Mouse (Mus musculus) frontal cortex, postnatal 36 days (tissue): ENCODE measurements around the gene Atg9b.
"Not testable (repeated sequence)": the region's sequence is repeated elsewhere in the genome, so short reads cannot be mapped to it uniquely, and the experiment has no call there.

Source experiments
- DNase-seq, 2 experiments: peaks; one replicate each; pipeline ENCODE4 v3.0.0; 2022; ENCODE audit warnings: low spot score in 2 of 2

Gene Atg9b

DNA sequence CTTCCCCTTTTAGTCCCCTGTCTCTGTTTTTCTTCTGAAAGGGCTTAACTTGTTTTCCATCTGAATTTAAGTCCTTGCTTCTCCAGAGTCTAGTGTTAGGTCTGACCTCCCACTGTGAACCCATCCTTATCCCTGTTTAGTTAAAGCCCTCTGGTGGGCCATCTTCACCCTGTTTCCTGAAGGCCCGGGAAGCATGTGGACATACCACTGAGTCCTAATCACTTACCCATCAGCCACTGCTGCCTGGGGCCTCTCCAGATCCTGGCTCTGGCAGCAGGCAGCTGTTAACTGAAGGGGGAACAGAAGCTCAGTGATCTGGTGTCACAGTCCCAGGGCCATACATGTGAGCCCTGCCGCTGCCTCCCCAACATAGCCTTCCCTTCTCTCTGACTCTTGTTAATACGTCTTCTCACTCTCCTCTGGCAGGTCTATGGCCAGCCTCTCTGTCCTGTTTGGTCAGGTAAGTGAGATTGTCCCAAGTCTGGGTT is 13.5 kb upstream of the Atg9b start:
- DNase-seq: no peak

GRCm38 (mm10) chr5:24404594-24405360 is 12.8 kb upstream of the Atg9b start:
- no peak for DNase-seq

- no peak for DNase-seq
Measured at GRCm38 (mm10) chr5:24401969-24402368, 10.0 kb upstream of the Atg9b start.

DNA sequence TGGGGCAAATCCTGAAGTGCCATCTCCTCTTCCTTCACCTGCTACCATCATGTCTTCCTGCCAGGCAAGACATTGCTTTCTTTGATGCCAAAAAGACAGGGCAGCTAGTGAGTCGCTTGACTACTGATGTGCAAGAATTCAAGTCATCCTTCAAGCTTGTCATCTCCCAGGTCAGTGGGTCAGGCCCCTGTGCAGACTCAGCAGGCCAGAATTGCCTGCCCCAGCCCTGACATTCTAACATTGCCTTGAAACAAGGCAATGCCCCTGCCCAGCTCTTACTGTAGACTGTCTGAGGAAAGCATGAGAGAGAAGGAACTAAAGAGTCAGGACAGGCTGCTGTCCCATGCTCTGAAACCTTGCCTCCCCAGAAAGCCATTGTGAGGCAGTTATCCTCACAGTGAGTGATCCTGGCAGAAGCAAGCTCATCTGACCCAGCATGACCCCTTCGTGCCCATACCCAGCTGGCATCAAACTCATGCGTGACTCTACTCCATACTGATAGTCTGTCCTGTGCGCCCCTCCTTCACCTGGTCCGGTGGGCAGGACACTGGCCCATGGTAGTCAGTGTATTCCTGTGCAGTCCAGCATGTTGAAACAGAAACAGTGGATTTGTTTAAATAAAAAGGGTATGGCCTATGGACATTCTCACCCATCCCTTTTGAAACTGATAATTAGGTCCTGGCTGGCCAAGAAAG is 9.1 kb upstream of the Atg9b start:
- DNase-seq: no peak

DNA sequence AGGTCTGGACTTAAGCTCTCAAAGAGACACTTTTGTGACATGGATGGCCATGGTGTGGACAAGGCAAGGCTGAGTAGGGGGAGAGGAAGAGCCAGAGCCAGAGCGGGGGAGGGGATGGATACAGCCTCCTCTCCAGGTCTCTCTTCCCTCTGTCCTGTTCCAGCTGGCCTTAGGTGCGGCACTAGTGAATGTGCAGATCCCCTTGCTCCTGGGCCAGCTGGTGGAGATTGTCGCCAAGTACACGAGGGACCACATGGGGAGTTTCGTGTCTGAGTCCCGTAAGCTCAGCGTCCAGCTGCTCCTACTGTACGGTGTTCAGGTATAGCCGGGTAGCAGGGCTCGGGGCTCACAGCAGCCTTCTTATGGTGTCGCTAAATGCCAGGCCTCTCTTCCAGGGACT is 8.4 kb upstream of the Atg9b start:
- DNase-seq: no peak

- no peak for DNase-seq
Measured at GRCm38 (mm10) chr5:24399686-24400085, 7.7 kb upstream of the Atg9b start.

- DNase-seq: not testable (repeated sequence)
Measured at GRCm38 (mm10) chr5:24396254-24396653, 4.3 kb upstream of the Atg9b start.

DNA sequence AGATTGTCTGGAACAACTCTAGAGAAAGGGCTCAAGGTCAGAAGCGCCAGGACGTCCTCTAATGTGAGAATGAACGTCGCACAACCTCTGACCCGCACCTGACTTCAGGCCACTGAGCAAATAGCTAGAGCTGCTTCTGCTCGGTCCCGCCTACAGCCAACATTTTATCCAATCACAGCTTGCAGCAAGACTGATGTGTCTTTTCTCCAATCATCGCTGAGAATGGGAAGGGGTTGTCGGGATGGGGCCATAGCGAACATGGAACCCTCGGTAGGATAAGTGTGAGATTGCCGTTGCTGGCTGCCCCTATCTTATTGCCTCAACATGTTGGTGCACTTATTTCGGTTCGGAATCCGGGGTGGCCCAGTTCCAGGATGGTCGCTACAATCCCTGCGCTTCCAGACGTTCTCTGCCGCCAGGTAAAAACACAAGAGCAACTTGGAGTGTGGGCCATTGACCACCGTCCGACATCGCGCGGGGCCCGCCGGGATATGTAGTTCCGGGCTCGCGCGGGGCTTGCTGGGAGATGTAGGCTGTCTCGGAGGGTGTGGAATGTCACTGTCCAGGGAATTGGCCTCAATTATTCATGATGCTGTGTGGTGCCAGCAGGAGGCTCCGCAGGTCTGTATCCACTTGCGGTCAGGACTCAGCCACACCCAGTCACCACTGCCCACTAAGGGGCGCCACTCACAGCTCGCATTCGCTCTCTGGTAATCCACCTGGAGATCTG is 2.4 kb upstream of the Atg9b start:
- peak; percentile 95 to 98 for DNase-seq

- peak; percentile 85 to 90 for DNase-seq
Measured at GRCm38 (mm10) chr5:24393392-24393997, 1.6 kb upstream of the Atg9b start, which contains the start of gene Abcb8. TSS of gene Abcb8 (plus strand) at chr5:24393663.

DNA sequence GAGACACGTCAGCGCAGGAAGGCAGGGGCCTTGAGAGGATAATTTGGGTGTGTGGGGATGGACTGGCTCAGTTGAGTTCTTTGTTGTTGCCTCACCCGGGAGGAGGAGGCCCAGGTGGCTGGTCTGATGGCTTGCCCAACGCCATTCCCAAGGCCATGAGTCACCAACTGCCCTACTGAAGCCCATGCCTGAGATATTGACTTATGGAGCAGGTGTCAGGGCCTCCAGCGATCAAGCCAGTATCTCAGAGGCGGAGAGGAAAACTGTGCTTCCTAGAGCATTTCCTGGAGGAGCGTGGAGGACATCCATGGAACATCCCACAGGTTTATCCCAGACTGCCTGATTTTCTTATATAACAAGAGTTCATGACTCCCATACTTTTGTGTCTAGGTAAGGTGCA is 781 bp upstream of the Atg9b start:
- no peak for DNase-seq

DNA sequence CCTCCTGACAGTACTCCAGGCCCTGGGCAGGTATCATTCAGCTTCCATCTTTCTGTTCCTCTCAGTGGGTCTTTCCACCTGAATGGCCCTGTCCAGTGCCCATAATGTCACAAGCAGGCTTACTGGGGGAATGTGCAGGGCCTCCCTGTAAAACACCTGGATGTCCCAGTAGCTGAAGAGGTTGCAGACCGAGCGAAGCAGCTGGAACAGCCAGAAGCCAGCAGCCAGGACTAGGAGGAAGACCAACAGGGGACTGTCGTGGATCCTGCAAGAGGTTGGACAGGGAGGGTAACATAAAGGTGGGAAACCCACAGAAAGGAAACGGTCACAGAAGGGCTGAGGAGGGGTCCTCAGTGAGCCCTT is 2.3 kb downstream of the Atg9b start:
- no peak for DNase-seq

GRCm38 (mm10) chr5:24389011-24389657 is 2.8 kb downstream of the Atg9b start:
- no peak for DNase-seq

GRCm38 (mm10) chr5:24388246-24388915 is 3.6 kb downstream of the Atg9b start:
- no peak for DNase-seq

DNA sequence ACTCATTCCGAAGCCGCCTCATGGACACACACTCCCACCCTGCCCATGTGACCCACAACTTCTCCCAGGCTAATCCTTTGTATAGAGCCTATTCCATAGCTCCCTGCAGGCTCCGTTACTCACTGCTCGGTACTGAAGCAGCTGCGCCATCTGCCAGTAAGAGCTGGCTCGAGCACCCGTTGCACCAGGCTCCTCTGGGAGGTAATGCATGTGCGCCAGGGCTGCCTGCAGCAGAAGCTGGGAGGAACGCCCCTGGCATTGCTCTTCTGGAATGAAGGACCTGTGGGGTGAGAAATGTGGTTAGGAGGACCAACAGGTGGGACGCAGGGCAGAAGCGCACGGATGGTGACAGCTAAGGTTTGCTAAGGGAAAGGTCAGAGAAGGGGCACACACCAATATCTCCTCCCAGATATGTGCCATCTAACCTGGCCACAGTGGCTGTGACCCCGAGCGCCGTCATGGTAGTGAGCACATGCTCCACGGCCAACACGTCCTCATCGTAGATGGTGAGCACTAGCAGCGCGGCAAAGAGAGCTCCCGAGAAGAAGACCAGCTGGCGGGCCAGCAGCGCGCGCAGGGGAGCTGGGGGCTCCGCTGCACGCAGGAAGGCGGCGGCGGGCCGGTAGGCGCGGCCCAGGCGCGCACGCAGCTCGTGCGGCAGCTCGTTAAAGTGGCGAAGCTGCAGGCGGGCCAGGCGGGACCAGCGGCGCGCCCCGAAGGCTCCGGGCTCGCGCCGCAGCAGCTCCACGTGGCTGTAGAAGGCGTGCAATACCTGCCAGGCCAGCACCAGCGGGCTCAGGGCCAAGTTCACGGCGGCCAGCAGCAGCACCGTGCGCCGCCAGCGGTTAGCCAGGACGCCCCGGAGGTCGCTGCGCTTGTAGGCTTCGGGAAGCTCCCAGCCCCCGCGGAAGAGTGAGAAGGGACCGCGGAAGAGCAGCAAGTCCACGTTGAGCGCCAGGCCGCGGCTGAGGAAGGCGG is 4.4 kb downstream of the Atg9b start:
- peak; percentile 58 to 77 for DNase-seq

DNA sequence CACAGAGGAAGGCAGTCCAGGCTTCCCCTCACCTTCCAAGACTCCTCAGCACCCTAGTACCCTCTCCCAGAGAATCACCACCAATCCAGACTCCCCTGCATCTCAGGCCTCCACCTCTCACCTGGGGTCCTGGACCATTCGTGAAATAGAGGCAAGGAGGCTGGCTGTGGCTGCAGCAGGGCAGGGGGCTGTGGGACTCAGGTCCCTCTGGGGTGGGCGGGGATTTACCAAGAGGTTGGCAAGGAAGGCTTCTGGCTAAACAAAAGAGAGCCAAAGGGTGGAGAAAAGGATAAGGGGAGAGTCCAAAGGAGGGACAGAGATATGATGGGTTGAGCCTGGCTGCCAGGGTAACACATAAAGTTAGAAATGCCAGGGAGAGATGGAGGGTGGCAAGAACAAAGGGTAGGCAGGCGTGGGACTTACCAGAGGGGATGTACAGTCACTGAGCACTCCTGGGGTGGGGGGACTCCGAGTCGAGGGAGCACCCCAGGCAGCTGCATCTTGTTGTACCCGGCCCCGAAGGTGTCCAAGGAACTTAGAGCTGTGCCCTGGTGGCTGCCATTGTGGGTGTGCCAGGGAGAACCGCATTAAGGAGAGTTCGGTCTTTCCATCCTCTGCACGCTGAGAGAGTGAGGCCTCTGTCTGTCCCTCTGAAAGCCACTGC is 5.9 kb downstream of the Atg9b start:
- DNase-seq: no peak

- no peak for DNase-seq
Measured at GRCm38 (mm10) chr5:24385374-24385773, 6.6 kb downstream of the Atg9b start.

GRCm38 (mm10) chr5:24384407-24384806 is 7.5 kb downstream of the Atg9b start:
- DNase-seq: peak; percentile 38 to 52

GRCm38 (mm10) chr5:24383026-24383859 is 8.7 kb downstream of the Atg9b start:
- DNase-seq: peak; percentile 92 to 95
